Mouse (Mus musculus) cerebellum, postnatal 4 days (tissue): Measurements from ENCODE around the gene Ankrd54.
"Not testable (repeated sequence)": the region's sequence is repeated elsewhere in the genome, so short reads cannot be mapped to it uniquely, and the experiment has no call there.

ENCODE experiments used
- DNase-seq, 2 experiments: peaks; one replicate each; pipeline ENCODE4 v3.0.0; 2022; ENCODE audit warnings: low spot score in 2 of 2, mixed read lengths in 1 of 2

Gene Ankrd54

GRCm38 (mm10) chr15:79018191-79018590 lies 44.5 kb downstream of the Ankrd54 start:
- DNase-seq, result no peak

- peak in 1 of 2 experiments; percentile 53 for DNase-seq
Measured at GRCm38 (mm10) chr15:79013382-79013781, 49.3 kb downstream of the Ankrd54 start.

- no peak for DNase-seq
Measured at GRCm38 (mm10) chr15:79011550-79011949, 51.1 kb downstream of the Ankrd54 start.

- DNase-seq, result no peak
Measured at GRCm38 (mm10) chr15:79009734-79010133, 53.0 kb downstream of the Ankrd54 start.

- DNase-seq, result not testable (repeated sequence)
Measured at GRCm38 (mm10) chr15:79007836-79008235, 54.9 kb downstream of the Ankrd54 start.

GRCm38 (mm10) chr15:79007059-79007458 lies 55.6 kb downstream of the Ankrd54 start:
- DNase-seq, result no peak

GRCm38 (mm10) chr15:79006638-79007037 lies 56.1 kb downstream of the Ankrd54 start:
- no peak for DNase-seq

- no peak for DNase-seq
Measured at GRCm38 (mm10) chr15:79005581-79005980, 57.1 kb downstream of the Ankrd54 start.
